Mouse (Mus musculus) bone marrow, adult 2 months (tissue): ENCODE measurements around the gene Nufip2.
"Not testable (repeated sequence)": the region's sequence is repeated elsewhere in the genome, so short reads cannot be mapped to it uniquely, and the experiment has no call there.

Source experiments
- CTCF ChIP-seq: fragments of 200-500 bp; IDR thresholded peaks from 2 replicates; pipeline ENCODE4 v1.5.1; 2011; ENCODE audit warnings: low read length, control low read depth; ENCODE audit not compliant: control insufficient read depth, insufficient read depth
- POLR2A ChIP-seq: fragments of 200-500 bp; IDR thresholded peaks from 2 replicates; pipeline ENCODE4 v1.6.1; 2011; ENCODE audit warnings: low read depth, mild to moderate bottlenecking, control low read depth, low read length, borderline replicate concordance; ENCODE audit not compliant: control insufficient read depth

DNA sequence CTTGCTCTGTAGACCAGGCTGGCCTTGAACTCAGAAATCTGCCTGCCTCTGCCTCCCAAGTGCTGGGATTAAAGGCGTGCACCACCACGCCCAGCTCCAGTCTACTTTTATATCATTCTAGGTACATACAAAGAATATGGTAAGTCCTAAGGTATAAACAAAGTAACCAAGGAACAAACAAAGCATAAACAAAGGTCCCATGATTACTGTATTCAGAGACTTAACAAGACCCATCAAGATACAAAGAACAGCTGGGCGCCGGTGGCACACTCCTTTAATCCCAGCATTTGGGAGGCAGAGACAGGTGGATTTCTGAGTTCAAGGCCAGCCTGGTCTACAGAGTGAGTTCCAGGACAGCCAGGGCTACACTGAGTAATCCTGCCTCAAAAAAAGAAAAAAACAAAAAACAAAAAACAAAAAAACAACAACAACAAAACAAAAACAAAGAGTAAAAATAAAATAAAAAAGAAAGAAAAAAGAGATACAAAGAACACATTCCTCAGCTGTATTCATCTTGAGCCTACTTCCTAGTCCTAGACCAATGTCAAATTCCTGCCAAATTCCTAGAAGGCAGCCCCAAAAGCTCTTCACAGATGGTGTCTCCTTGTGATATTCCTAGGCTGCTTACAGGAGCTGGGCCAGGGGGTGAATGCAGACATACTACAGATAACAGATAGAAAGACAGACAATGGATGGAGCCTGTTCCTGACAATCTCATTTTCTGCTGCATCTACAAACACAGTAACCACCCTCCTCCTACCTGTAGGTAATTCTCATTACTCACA lies 32.4 kb upstream of the Nufip2 start:
- TF ChIP-seq POLR2A, CTCF: not testable (repeated sequence)
